Mouse (Mus musculus) lung, postnatal 14 days (tissue): ENCODE results near the gene Srxn1.
A peak's percentile ranks its signal among the peaks of the same experiment; 100 is the strongest.

Experiments used
- DNase-seq: peaks from one replicate; pipeline ENCODE4 v3.0.0; 2021

Srxn1 gene

GRCm38 (mm10) chr2:152128597-152128996 lies 23.3 kb downstream of the Srxn1 start:
- DNase-seq = no peak

GRCm38 (mm10) chr2:152129778-152130177 lies 24.5 kb downstream of the Srxn1 start:
- DNase-seq = no peak

- no peak for DNase-seq
Measured at GRCm38 (mm10) chr2:152132016-152132415, 26.7 kb downstream of the Srxn1 start.

- DNase-seq = peak; percentile 34
Measured at GRCm38 (mm10) chr2:152132691-152133090, 27.4 kb downstream of the Srxn1 start.

- no peak for DNase-seq
Measured at GRCm38 (mm10) chr2:152139191-152139987, 34.1 kb downstream of the Srxn1 start.

GRCm38 (mm10) chr2:152140941-152141340 lies 35.6 kb downstream of the Srxn1 start:
- no peak for DNase-seq

- DNase-seq = no peak
Measured at GRCm38 (mm10) chr2:152141491-152141890, 36.2 kb downstream of the Srxn1 start.

GRCm38 (mm10) chr2:152142046-152142445 lies 36.7 kb downstream of the Srxn1 start:
- DNase-seq = peak; percentile 48

GRCm38 (mm10) chr2:152142571-152142970 lies 37.3 kb downstream of the Srxn1 start:
- DNase-seq = no peak

- DNase-seq = peak; percentile 57
Measured at GRCm38 (mm10) chr2:152143279-152144157, 38.2 kb downstream of the Srxn1 start, which contains the start of gene Tcf15. Gene Tcf15, plus strand, starts transcription at chr2:152143561.

- no peak for DNase-seq
Measured at GRCm38 (mm10) chr2:152144158-152144450, 38.8 kb downstream of the Srxn1 start.

GRCm38 (mm10) chr2:152144501-152144900 lies 39.2 kb downstream of the Srxn1 start:
- no peak for DNase-seq

- DNase-seq = no peak
Measured at GRCm38 (mm10) chr2:152145711-152146110, 40.4 kb downstream of the Srxn1 start.

- no peak for DNase-seq
Measured at GRCm38 (mm10) chr2:152147079-152147478, 41.8 kb downstream of the Srxn1 start.

- no peak for DNase-seq
Measured at GRCm38 (mm10) chr2:152148675-152149074, 43.4 kb downstream of the Srxn1 start.

- DNase-seq = no peak
Measured at GRCm38 (mm10) chr2:152149891-152150290, 44.6 kb downstream of the Srxn1 start.

GRCm38 (mm10) chr2:152150373-152150772 lies 45.1 kb downstream of the Srxn1 start:
- no peak for DNase-seq

GRCm38 (mm10) chr2:152153361-152153760 lies 48.0 kb downstream of the Srxn1 start:
- no peak for DNase-seq

GRCm38 (mm10) chr2:152155414-152156208 lies 50.3 kb downstream of the Srxn1 start:
- no peak for DNase-seq

- no peak for DNase-seq
Measured at GRCm38 (mm10) chr2:152156471-152156870, 51.2 kb downstream of the Srxn1 start.

- DNase-seq = no peak
Measured at GRCm38 (mm10) chr2:152159487-152159886, 54.2 kb downstream of the Srxn1 start.
